Mouse (Mus musculus) forebrain, embryonic 11.5 days (tissue): ENCODE measurements around the gene Resf1. TPM values are rescaled to one million over a fixed set of nuclear protein-coding genes. Genes with fewer than 3 reads are reported as not detected.
"Not testable (repeated sequence)": the region's sequence is repeated elsewhere in the genome, so short reads cannot be mapped to it uniquely, and the experiment has no call there.

ENCODE experiments used
- ATAC-seq: fragments of 200-750 bp; cut with Nextera tagmentation; replicated peaks from 2 replicates; pipeline ENCODE4 v1.8.0; 2017; ENCODE audit warnings: moderate TSS enrichment; ENCODE audit not compliant: low FRiP score
- DNase-seq: peaks from one replicate; pipeline ENCODE4 v3.0.0-alpha.2; 2017; ENCODE audit warnings: low spot score
- H3K27ac ChIP-seq: fragments of 300-500 bp; sonication (generic); 2 replicates; pipeline ENCODE4 v1.5.1; 2014; ENCODE audit warnings: low read depth, low read length
- H3K27me3 ChIP-seq: fragments of 300-500 bp; sonication (generic); 2 replicates; pipeline ENCODE4 v1.6.1; 2014; ENCODE audit warnings: mild to moderate bottlenecking, low read length, mixed read lengths; ENCODE audit not compliant: control insufficient read depth, insufficient read depth
- H3K36me3 ChIP-seq: fragments of 300-500 bp; sonication (generic); 2 replicates; pipeline ENCODE4 v1.6.1; 2014; ENCODE audit warnings: mild to moderate bottlenecking, low read length, moderate library complexity, mixed read lengths; ENCODE audit not compliant: control insufficient read depth, insufficient read depth
- H3K4me1 ChIP-seq: fragments of 300-500 bp; sonication (generic); replicated peaks from 2 replicates; pipeline ENCODE4 v1.6.1; 2014; ENCODE audit warnings: low read length, mixed read lengths; ENCODE audit not compliant: control insufficient read depth, insufficient read depth
- H3K4me2 ChIP-seq: fragments of 300-500 bp; sonication (generic); 2 replicates; pipeline ENCODE4 v1.6.1; 2014; ENCODE audit warnings: low read depth, mild to moderate bottlenecking, low read length, moderate library complexity, mixed read lengths; ENCODE audit not compliant: severe bottlenecking
- H3K4me3 ChIP-seq: fragments of 300-500 bp; sonication (generic); 2 replicates; pipeline ENCODE4 v1.5.1; 2014; ENCODE audit warnings: low read depth, low read length
- H3K9ac ChIP-seq: fragments of 300-500 bp; sonication (generic); 2 replicates; pipeline ENCODE4 v1.6.1; 2014; ENCODE audit warnings: low read length
- H3K9me3 ChIP-seq: fragments of 300-500 bp; sonication (generic); 2 replicates; pipeline ENCODE4 v1.6.1; 2016; ENCODE audit warnings: low read length, mixed read lengths; ENCODE audit not compliant: control insufficient read depth
- WGBS: fragments of 180-500 bp; shearing (Covaris S2); extraction: QIAGEN DNeasy Blood & Tissue Kit; methylation state at CpG from one replicate; pipeline ENCODE4 v1.1.7; 2014; 5-methylcytosine and 5-hydroxymethylcytosine counted together
- polyA plus RNA-seq: library from polyadenylated mRNA; unstranded; fragments of >200 nt; fragmentation: Nextera tagmentation; extraction: Ambion mirVana; gene quantifications from 2 replicates; pipeline ENCODE4 v1.2.1, GENCODE M21; 2014

Resf1 gene
- polyA plus RNA-seq, 1 experiment from 2014 or later: 49.9 TPM

DNA sequence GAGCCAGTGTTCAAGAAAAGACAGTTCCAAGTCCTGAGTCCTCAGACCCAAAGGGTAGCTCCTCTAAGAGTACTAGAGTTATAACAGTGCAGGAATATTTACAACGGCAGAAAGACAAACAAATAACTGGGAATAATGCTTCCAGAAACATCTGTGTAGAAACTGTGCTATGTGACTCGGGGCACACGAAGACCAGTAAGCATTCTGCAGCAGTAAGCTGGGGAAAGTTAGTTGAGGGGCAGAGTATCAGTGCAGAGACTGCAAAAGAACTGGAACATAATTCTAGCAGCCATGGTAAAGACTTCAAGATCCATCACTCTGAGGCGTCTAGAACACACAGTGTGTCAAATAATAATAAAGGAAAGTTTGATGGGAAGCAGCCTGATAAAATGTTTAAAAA is 19.9 kb downstream of the Resf1 start:
- Histone ChIP-seq H3K9ac (no peak overlapping the region), H3K27ac (no peak overlapping the region), H3K36me3 (peaks cover 30% of the 10 kb centered on the region), H3K27me3 (no peaks in the 10 kb centered on the region), H3K4me3 (no peak overlapping the region), H3K4me2 (no peak overlapping the region), H3K4me1 (no peaks in the 10 kb centered on the region), H3K9me3 (no peaks in the 10 kb centered on the region)
- ATAC-seq (no peak), DNase-seq (no peak)
- WGBS: 90% methylated on average over 4 of the region's 4 CpGs

DNA sequence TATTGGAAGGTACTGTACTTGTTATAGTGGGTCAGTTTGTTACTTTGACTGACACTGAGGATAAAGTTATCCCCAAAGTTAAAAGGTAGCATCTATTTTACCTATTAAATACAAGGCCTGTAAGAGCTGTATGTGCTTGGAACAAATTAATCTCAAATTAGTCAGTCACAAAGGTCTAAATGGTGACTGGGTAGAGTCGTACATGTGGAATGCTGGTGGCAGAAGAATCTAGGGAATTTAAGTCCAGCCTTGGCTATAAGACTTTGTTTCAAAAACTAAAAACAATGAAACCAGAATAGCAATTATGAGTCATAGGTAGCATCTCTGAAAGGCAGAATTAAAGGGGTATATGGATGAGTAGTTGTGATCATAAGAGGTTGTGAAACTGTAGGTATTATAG is 21.1 kb downstream of the Resf1 start:
- 91% methylated on average over 1 of the region's 1 CpGs for WGBS
- Histone ChIP-seq H3K4me3 (no peak overlapping the region), H3K9me3 (no peaks in the 10 kb centered on the region), H3K4me2 (no peak overlapping the region), H3K9ac (no peak overlapping the region), H3K4me1 (no peaks in the 10 kb centered on the region), H3K27me3 (no peaks in the 10 kb centered on the region), H3K36me3 (peaks cover 30% of the 10 kb centered on the region), H3K27ac (no peak overlapping the region)
- DNase-seq (no peak), ATAC-seq (no peak)

DNA sequence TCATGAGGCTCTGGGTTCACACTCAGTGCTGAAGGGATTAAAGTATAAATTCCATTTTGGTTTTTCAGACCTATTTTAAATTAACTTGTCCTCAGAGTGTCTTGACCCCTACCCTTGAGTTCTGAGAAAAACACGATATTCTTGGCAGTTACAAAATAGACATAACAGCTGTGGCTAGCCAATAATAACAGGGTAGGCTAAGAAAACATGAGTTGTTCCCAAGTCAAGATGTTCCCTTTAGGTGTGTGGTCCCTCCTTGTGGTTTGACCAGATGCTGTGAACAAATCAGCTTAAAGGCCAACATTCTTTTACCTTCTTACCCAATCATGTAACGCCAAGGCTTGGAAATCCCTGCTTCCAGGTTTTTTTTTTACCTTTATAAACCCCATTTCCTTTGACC is 23.8 kb downstream of the Resf1 start:
- Histone ChIP-seq H3K36me3 (peaks cover 10% of the 10 kb centered on the region; the same call in 1 of the 2 replicates), H3K4me2 (no peak overlapping the region), H3K4me1 (no peaks in the 10 kb centered on the region), H3K4me3 (no peak overlapping the region), H3K9me3 (no peaks in the 10 kb centered on the region), H3K27ac (no peak overlapping the region), H3K27me3 (no peaks in the 10 kb centered on the region), H3K9ac (no peak overlapping the region)
- ATAC-seq (no peak), DNase-seq (no peak)
- 86% methylated on average over 2 of the region's 2 CpGs for WGBS

DNA sequence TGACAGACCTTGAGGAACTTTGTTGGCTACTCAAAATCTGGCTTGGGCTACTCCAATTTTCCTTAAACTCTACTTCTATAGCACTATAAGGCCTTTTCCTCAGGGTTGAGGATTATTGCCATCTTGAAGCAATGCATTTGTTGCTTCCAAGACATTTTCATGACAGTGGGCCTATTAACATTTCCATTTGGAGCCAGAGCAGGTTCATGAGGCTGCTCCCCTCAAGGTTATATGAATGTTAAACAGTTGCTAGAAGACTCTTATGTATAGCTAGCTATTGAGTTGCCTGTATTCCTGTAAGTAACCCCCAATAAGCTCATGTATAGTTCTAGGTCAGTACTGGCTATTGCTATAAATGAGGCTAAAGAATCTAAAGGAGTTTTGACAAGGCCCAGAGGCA is 28.8 kb downstream of the Resf1 start:
- no peak for DNase-seq
- H3K4me3 ChIP-seq: no peak overlapping the region

DNA sequence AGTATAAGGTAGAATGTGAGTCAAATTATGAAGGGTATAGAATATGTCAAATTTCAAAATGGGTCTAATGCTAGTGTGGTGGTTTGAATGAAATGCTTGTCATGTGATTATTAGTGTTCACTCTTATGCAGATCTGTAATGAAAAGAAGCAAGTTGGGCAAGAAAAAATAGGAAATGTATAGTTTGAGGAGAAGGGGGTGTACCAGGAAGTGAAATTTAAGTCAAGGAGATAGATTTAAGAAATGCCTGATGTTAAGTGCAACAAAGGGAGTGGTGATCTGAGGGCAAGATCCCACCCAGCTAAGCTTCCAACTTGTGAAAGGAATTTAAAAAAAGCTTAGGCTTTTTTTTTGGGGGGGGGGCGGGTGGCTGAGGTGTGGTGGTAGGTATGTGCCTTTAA is 29.4 kb downstream of the Resf1 start:
- 93% methylated on average over 1 of the region's 1 CpGs for WGBS
- ATAC-seq (no peak), DNase-seq (no peak)
- Histone ChIP-seq H3K27me3 (no peaks in the 10 kb centered on the region), H3K9ac (no peak overlapping the region), H3K9me3 (no peaks in the 10 kb centered on the region), H3K4me2 (no peak overlapping the region), H3K4me3 (no peak overlapping the region), H3K27ac (no peak overlapping the region), H3K4me1 (no peaks in the 10 kb centered on the region), H3K36me3 (no peaks in the 10 kb centered on the region; the same call in 1 of the 2 replicates)

More for the DNA sequence above, 28.8 kb downstream of the Resf1 start:
- peaks cover 4% of the 10 kb centered on the region; the same call in 1 of the 2 replicates for H3K36me3 ChIP-seq
- H3K27ac ChIP-seq: no peak overlapping the region
- no peaks in the 10 kb centered on the region for H3K4me1 ChIP-seq
- no peak overlapping the region for H3K4me2 ChIP-seq
- no peaks in the 10 kb centered on the region for H3K9me3 ChIP-seq
- ATAC-seq: no peak
- no peak overlapping the region for H3K9ac ChIP-seq
- H3K27me3 ChIP-seq: no peaks in the 10 kb centered on the region

DNA sequence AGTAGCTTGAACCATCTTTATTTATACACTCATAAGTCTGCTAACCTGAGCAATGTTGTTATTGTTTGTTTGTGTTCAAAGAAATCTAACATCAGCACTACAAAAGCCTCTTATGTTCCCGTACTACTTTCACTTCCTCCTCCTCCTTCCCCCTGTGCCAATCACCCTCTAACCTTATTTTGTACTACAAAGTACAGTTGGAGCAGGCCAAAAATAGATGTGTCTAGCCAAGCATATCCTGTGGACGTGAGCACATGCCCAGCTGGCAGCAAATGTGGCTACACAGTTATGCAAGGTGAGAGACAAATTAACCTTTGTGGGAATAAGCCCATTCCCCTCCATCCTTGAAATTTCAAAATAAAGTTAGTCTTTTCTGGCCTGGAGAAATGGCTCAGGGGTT is 34.6 kb downstream of the Resf1 start:
- DNase-seq (no peak), ATAC-seq (no peak)
- Histone ChIP-seq H3K9ac (no peak overlapping the region), H3K4me3 (no peak overlapping the region), H3K4me2 (no peak overlapping the region), H3K27ac (no peak overlapping the region), H3K4me1 (no peaks in the 10 kb centered on the region), H3K9me3 (no peaks in the 10 kb centered on the region), H3K27me3 (no peaks in the 10 kb centered on the region), H3K36me3 (no peaks in the 10 kb centered on the region)
- WGBS: 86% methylated on average over 2 of the region's 2 CpGs

DNA sequence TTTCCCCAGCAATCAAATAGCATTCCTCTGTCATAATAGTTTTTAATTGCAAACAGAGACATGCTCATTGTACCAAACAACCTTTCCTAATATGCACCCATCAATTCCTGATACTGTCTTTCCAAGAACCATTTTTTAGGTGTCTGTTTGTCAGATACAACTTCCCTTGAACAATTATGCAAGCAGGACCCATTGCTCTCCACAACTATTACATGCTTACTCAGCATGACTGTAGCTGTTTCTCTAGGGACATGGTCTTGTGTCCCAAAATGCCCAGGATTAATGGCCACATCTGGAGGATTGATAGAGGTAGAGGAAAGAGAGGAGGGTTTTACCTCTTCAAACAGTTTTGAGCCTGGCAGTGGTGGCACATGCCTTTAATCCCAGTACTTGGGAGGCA is 35.2 kb downstream of the Resf1 start:
- Histone ChIP-seq H3K9ac (no peak overlapping the region), H3K27ac (no peak overlapping the region), H3K4me3 (no peak overlapping the region), H3K27me3 (no peaks in the 10 kb centered on the region), H3K4me1 (no peaks in the 10 kb centered on the region), H3K9me3 (no peaks in the 10 kb centered on the region), H3K36me3 (no peaks in the 10 kb centered on the region), H3K4me2 (no peak overlapping the region)
- DNase-seq (no peak), ATAC-seq (no peak)

DNA sequence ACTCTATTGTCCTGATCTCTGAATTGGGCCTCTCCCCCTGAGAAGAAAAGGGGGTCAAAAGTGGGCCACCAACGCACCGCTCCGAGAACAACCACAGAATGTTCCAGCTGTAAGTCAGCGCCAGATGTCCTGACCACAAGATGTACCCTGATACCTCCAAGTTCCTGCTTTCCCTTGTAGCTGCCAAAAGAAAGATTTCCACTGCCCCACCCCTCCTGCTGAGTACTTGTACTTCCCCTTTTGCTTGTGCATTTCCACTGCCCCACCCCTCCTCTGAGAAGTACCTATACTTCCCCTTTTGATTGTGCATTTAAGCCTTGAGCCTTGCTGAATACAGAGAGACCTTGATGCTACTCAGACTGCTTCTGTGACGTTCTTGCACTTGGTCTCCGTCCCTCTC is 39.0 kb downstream of the Resf1 start:
- not testable (repeated sequence) for H3K4me3 ChIP-seq, H3K9ac ChIP-seq, H3K27ac ChIP-seq, ATAC-seq, H3K4me1 ChIP-seq, H3K4me2 ChIP-seq, DNase-seq, H3K27me3 ChIP-seq, H3K9me3 ChIP-seq, H3K36me3 ChIP-seq
- WGBS: 90% methylated on average over 6 of the region's 6 CpGs

DNA sequence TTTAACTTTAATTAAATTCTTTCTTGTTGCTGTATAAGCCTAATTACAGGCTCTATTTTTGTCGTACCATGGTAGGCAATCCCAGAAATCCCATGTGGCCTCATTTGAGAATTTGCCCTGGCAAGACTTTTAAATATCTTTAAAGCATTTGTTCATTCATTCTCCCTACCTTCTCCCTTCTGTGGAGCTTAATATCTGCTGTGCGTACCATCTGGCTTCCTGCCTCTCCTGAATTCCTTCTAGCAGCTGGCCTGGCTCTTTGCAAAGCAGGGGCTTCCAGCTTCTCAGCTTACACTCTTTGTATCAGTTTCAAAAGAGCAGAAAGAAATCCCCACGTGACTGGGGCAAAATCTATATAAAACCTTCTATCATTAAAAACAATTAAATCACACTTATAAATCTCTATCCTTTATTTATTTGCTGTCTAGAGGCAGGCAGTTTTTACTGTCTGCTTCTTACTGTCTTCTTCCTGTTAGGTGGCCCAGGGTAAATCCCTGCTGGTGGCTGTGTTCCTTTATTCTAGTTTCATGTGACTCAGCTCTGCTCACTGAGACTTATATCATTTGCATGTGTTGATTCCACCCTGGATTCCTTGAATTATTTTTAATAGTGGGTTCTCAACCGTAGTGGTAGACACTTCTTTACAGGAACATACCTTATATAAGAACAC is 45.7 kb downstream of the Resf1 start:
- H3K9ac ChIP-seq: no peak overlapping the region
- WGBS: 58% methylated on average over 4 of the region's 4 CpGs
- DNase-seq (no peak), ATAC-seq (no peak)
- no peaks in the 10 kb centered on the region for H3K9me3 ChIP-seq
- H3K4me2 ChIP-seq: no peak overlapping the region
- no peaks in the 10 kb centered on the region for H3K4me1 ChIP-seq
- H3K36me3 ChIP-seq: no peaks in the 10 kb centered on the region
- no peak overlapping the region for H3K27ac ChIP-seq
- no peak overlapping the region for H3K4me3 ChIP-seq
- no peaks in the 10 kb centered on the region for H3K27me3 ChIP-seq
